Mouse (Mus musculus) ES-E14 (cell line): ENCODE data around the gene Dgcr6.
"Not testable (repeated sequence)": the region's sequence is repeated elsewhere in the genome, so short reads cannot be mapped to it uniquely, and the experiment has no call there.

Source experiments
- HCFC1 ChIP-seq: IDR thresholded peaks from 2 replicates; pipeline ENCODE4 v1.6.1; 2012; ENCODE audit warnings: low read length, inconsistent platforms, borderline replicate concordance; ENCODE audit not compliant: insufficient read depth
- MAFK ChIP-seq: IDR thresholded peaks from 2 replicates; pipeline ENCODE4 v1.6.1; 2014; ENCODE audit warnings: mild to moderate bottlenecking, low read depth, low read length, inconsistent platforms; ENCODE audit not compliant: insufficient read depth
- ZC3H11A ChIP-seq: IDR thresholded peaks from 2 replicates; pipeline ENCODE4 v1.6.1; 2012; ENCODE audit warnings: low read depth, mild to moderate bottlenecking, inconsistent platforms, low read length, borderline replicate concordance

- not testable (repeated sequence) for TF ChIP-seq ZC3H11A, MAFK, HCFC1
Observed at GRCm38 (mm10) chr16:18016482-18016881, 36.2 kb upstream of the Dgcr6 start.
